Mouse (Mus musculus): ENCODE data around the gene Taz. TPM values are rescaled to one million over a fixed set of nuclear protein-coding genes. Genes with fewer than 3 reads are reported as not detected.
A peak's percentile ranks its signal among the peaks of the same experiment; 100 is the strongest.

The Taz gene
- total RNA-seq (2017): 26.1 and 34.3 TPM in 2 replicates

- peak; percentile 88 for ATAC-seq (replicated peaks; ENCODE audit: low read depth, poor library complexity, severe bottlenecking)
Observed at GRCm38 (mm10) chrX:74281732-74282394, at the start of gene Taz, which contains the start of gene Dnase1l1. TSS of gene Taz (plus strand) at chrX:74281912. TSS of gene Dnase1l1 (minus strand) at chrX:74282337.

GRCm38 (mm10) chrX:74233196-74233595 lies 48.5 kb upstream of the Taz start:
- no peak for ATAC-seq (replicated peaks; ENCODE audit: low read depth, poor library complexity, severe bottlenecking)

GRCm38 (mm10) chrX:74240332-74240731 lies 41.4 kb upstream of the Taz start:
- ATAC-seq (replicated peaks; ENCODE audit: low read depth, poor library complexity, severe bottlenecking): no peak

- ATAC-seq (replicated peaks; ENCODE audit: low read depth, poor library complexity, severe bottlenecking): no peak; the same call in 1 of the 2 replicates
Observed at GRCm38 (mm10) chrX:74243396-74243795, 38.3 kb upstream of the Taz start.

- ATAC-seq (replicated peaks; ENCODE audit: low read depth, poor library complexity, severe bottlenecking): peak; percentile 63
Observed at GRCm38 (mm10) chrX:74243807-74244206, 37.9 kb upstream of the Taz start.

- peak; percentile 26 for ATAC-seq (replicated peaks; ENCODE audit: low read depth, poor library complexity, severe bottlenecking)
Observed at GRCm38 (mm10) chrX:74244614-74245083, 37.1 kb upstream of the Taz start.

GRCm38 (mm10) chrX:74245107-74245506 lies 36.6 kb upstream of the Taz start:
- ATAC-seq (replicated peaks; ENCODE audit: low read depth, poor library complexity, severe bottlenecking): no peak

- ATAC-seq (replicated peaks; ENCODE audit: low read depth, poor library complexity, severe bottlenecking): peak; percentile 35
Observed at GRCm38 (mm10) chrX:74245687-74246086, 36.0 kb upstream of the Taz start.

GRCm38 (mm10) chrX:74246213-74246681 lies 35.5 kb upstream of the Taz start:
- peak; percentile 63 for ATAC-seq (replicated peaks; ENCODE audit: low read depth, poor library complexity, severe bottlenecking)

- no peak for ATAC-seq (replicated peaks; ENCODE audit: low read depth, poor library complexity, severe bottlenecking)
Observed at GRCm38 (mm10) chrX:74246693-74247092, 35.0 kb upstream of the Taz start.

GRCm38 (mm10) chrX:74248651-74249050 lies 33.1 kb upstream of the Taz start:
- no peak for ATAC-seq (replicated peaks; ENCODE audit: low read depth, poor library complexity, severe bottlenecking)

- no peak for ATAC-seq (replicated peaks; ENCODE audit: low read depth, poor library complexity, severe bottlenecking)
Observed at GRCm38 (mm10) chrX:74249615-74250014, 32.1 kb upstream of the Taz start, which contains the start of gene Flna. TSS of gene Flna (minus strand) at chrX:74249820.

GRCm38 (mm10) chrX:74254153-74254887 lies 27.4 kb upstream of the Taz start, which contains the start of gene Emd:
TSS of gene Emd (plus strand) at chrX:74254687.
- ATAC-seq (replicated peaks; ENCODE audit: low read depth, poor library complexity, severe bottlenecking): peak; percentile 94

- ATAC-seq (replicated peaks; ENCODE audit: low read depth, poor library complexity, severe bottlenecking): no peak
Observed at GRCm38 (mm10) chrX:74254888-74255565, 26.7 kb upstream of the Taz start.

- 0 out of 2 replicates have a peak, but pooled peaks have one; percentile 15 for ATAC-seq (replicated peaks; ENCODE audit: low read depth, poor library complexity, severe bottlenecking)
Observed at GRCm38 (mm10) chrX:74257746-74258145, 24.0 kb upstream of the Taz start.

GRCm38 (mm10) chrX:74269736-74270061 lies 12.0 kb upstream of the Taz start:
- peak; percentile 13 for ATAC-seq (replicated peaks; ENCODE audit: low read depth, poor library complexity, severe bottlenecking)

- peak; percentile 79 for ATAC-seq (replicated peaks; ENCODE audit: low read depth, poor library complexity, severe bottlenecking)
Observed at GRCm38 (mm10) chrX:74270062-74270901, 11.4 kb upstream of the Taz start, which contains the start of gene Rpl10. TSS of gene Rpl10 (plus strand) at chrX:74270812.

GRCm38 (mm10) chrX:74270902-74271551 lies 10.7 kb upstream of the Taz start:
- peak; percentile 4 for ATAC-seq (replicated peaks; ENCODE audit: low read depth, poor library complexity, severe bottlenecking)

Measured in common myeloid progenitor, adult 5-6 weeks (primary cell).